Mouse (Mus musculus) CD4-positive naive resting alpha-beta T cell, adult 57 days (primary cell): ENCODE results near the gene Vmn1r63. TPM values are rescaled to one million over a fixed set of nuclear protein-coding genes. Genes with fewer than 3 reads are reported as not detected.

ENCODE experiments used
- total RNA-seq: library from RNA; stranded (reverse); gene quantifications from one replicate; pipeline ENCODE4 v1.2.4, GENCODE M21; 2023

Gene Vmn1r63
- not detected for total RNA-seq

GRCm38 (mm10) chr7:5805345-5805744 is at the start of gene Vmn1r63:
TSS of gene Vmn1r63 (minus strand) at chr7:5805445.

Other genes with a start within 250 kb of the Vmn1r63 start
- gene Vmn1r61, start 192.2 kb downstream of the Vmn1r63 start, total RNA-seq: not detected
- gene Vmn1r62, start 131.8 kb downstream of the Vmn1r63 start, total RNA-seq: not detected
- gene Vmn1r64, start 79.1 kb upstream of the Vmn1r63 start, total RNA-seq: not detected
- gene Vmn1r65, start 205.6 kb upstream of the Vmn1r63 start, total RNA-seq: not detected
- gene Nlrp4c, start 239.7 kb upstream of the Vmn1r63 start, total RNA-seq: not detected